Mouse (Mus musculus) midbrain, embryonic 14.5 days (tissue): ENCODE data around the gene Sprn. TPM values are rescaled to one million over a fixed set of nuclear protein-coding genes. Genes with fewer than 3 reads are reported as not detected.
A peak's percentile ranks its signal among the peaks of the same experiment; 100 is the strongest.

Experiments used
- ATAC-seq: fragments of 200-750 bp; cut with Nextera tagmentation; 2 replicates; pipeline ENCODE4 v1.8.0; 2017; ENCODE audit warnings: moderate number of reproducible peaks, moderate library complexity; ENCODE audit not compliant: low FRiP score, low TSS enrichment
- DNase-seq: peaks from one replicate; pipeline ENCODE4 v3.0.0-alpha.2; 2015
- H3K27ac ChIP-seq: fragments of 300-500 bp; sonication (generic); replicated peaks from 2 replicates; pipeline ENCODE4 v1.5.1; 2014; ENCODE audit warnings: mild to moderate bottlenecking, low read depth, low read length, moderate library complexity
- H3K27me3 ChIP-seq: fragments of 300-500 bp; sonication (generic); 2 replicates; pipeline ENCODE4 v1.6.1; 2014; ENCODE audit warnings: low read length, control low read depth, mixed read lengths; ENCODE audit not compliant: control insufficient read depth, insufficient read depth
- H3K36me3 ChIP-seq: fragments of 300-500 bp; sonication (generic); 2 replicates; pipeline ENCODE4 v1.6.1; 2014; ENCODE audit warnings: low read length, control low read depth; ENCODE audit not compliant: control insufficient read depth, insufficient read depth
- H3K4me1 ChIP-seq: fragments of 300-500 bp; sonication (generic); 2 replicates; pipeline ENCODE4 v1.6.1; 2014; ENCODE audit warnings: mild to moderate bottlenecking, antibody characterized with exemption, low read length, control low read depth; ENCODE audit not compliant: control insufficient read depth, insufficient read depth
- H3K4me2 ChIP-seq: fragments of 300-500 bp; sonication (generic); 2 replicates; pipeline ENCODE4 v1.6.1; 2014; ENCODE audit warnings: mild to moderate bottlenecking, low read length, moderate library complexity
- H3K4me3 ChIP-seq: fragments of 300-500 bp; sonication (generic); replicated peaks from 2 replicates; pipeline ENCODE4 v1.5.1; 2014; ENCODE audit warnings: low read depth, low read length
- H3K9ac ChIP-seq: fragments of 300-500 bp; sonication (generic); replicated peaks from 2 replicates; pipeline ENCODE4 v1.6.1; 2014; ENCODE audit warnings: mild to moderate bottlenecking, low read length, moderate library complexity
- H3K9me3 ChIP-seq: fragments of 300-500 bp; sonication (generic); 2 replicates; pipeline ENCODE4 v1.6.1; 2016; ENCODE audit warnings: low read length, control low read depth, mixed read lengths; ENCODE audit not compliant: control insufficient read depth
- WGBS: fragments of 180-500 bp; shearing (Covaris S2); extraction: QIAGEN DNeasy Blood & Tissue Kit; methylation state at CpG from one replicate; pipeline ENCODE4 v1.1.7; 2014; 5-methylcytosine and 5-hydroxymethylcytosine counted together
- polyA plus RNA-seq: library from polyadenylated mRNA; unstranded; fragments of >200 nt; fragmentation: Nextera tagmentation; extraction: Ambion mirVana; gene quantifications from 2 replicates; pipeline ENCODE4 v1.2.1, GENCODE M21; 2014

Gene Sprn
- polyA plus RNA-seq, 1 experiment from 2014 or later = 14.4 TPM

DNA sequence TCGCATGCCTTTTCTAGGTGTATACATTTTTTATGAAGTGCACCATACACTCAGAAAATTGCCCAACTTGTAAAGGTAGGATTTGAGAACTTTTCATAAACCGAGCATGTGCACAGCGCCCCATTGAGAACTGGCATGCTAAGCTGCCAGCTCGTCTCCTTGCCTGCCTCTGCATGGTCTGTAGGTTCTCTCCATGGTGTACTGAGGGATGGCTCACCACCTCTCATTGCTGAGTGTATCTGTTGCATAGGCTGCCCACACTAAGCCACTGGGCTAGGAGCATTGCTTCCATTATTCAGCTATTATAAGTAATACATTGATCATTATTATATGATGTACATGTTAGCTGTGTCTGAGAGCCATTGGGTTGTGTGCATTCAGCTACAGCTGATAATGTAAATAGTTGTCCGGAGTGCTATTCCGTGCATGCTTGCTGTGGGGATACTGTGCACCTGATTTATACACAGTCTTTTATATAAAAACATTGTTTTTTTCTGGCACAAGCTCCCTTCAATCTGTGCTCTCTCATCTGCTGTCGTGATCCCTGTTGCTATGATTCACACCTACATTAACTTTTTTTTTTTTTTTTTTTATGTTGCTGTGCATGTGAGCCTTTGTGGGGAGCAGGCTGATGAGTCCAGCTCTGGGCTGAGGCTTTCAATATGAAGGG is 33.2 kb upstream of the Sprn start:
- no peak overlapping the region for H3K4me2 ChIP-seq
- WGBS = 76% methylated on average over 7 of the region's 7 CpGs
- H3K27me3 ChIP-seq = no peaks in the 10 kb centered on the region
- ATAC-seq = no peak
- DNase-seq = no peak
- H3K36me3 ChIP-seq = no peaks in the 10 kb centered on the region
- no peaks in the 10 kb centered on the region for H3K4me1 ChIP-seq
- H3K9me3 ChIP-seq = no peaks in the 10 kb centered on the region
- no peak overlapping the region for H3K9ac ChIP-seq
- no peak overlapping the region for H3K4me3 ChIP-seq
- H3K27ac ChIP-seq = no peak overlapping the region

DNA sequence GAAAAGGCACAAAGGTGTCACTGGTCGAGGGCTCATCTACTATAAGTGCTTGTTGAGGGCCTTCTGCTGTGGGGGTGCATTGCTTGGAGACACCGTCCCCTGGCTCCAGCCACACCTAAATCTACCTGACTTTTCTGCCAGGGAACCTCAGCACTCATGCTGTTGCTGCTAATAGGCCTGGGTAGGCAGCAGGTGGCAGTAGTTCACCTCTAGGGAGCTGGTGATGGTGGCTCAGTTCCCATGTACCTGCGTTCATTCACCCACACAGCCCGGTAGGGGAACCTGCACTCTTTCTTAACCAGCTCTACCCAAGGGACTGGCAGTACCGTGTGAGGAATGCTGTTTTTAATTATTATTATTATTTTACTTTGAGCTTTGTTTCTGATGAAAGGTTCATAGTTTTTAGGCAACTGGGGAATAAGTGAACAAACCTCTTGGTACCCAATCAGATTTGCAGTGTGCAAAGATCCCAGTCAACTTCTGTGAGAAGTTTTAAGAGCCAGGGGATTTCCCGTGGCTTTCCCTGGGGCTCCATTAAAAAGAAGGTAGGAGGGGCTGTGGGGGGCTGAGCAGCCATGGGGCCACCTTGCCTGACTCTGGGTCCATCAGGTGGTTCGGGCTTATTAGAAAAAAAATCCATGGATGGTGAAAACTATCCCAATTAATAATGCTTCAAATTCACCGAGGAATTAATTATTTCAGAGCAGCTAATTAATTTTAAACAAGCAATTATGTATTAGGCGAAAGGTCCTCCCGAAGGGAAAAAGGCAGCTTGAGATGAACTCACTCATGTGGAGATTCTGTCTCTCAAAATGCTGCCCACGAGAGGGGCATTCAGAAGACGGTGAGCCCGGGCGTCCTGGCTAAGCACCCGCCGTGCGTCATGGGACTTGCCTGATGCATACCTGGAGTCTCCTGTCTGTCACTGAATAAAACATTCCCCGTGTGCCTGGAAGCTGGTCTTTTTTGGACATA is 32.3 kb upstream of the Sprn start:
- Histone ChIP-seq H3K27ac (no peak overlapping the region), H3K4me3 (no peak overlapping the region), H3K9me3 (no peaks in the 10 kb centered on the region), H3K4me1 (no peaks in the 10 kb centered on the region), H3K4me2 (no peak overlapping the region), H3K36me3 (no peaks in the 10 kb centered on the region), H3K27me3 (no peaks in the 10 kb centered on the region), H3K9ac (no peak overlapping the region)
- WGBS = 63% methylated on average over 18 of the region's 18 CpGs
- peak; percentile 28 for DNase-seq
- no peak for ATAC-seq

DNA sequence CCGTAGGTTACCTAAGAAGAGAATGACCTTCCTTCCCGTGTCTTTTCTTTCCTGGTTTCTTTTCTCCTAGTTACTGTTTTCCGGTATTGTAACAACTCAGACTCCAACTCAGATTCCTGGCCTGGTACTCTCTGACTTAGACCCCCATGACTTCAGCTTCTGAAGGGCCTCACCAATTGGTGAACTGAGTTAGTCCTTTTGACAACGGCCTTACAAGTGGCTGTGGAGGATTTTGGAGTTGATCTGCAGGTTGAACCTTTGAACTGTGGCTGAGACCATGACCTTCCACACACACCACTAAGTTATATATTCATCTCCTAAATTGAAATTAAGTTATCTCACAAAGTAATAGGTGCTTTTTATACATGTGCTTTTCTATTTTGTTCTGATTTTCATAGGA is 29.5 kb upstream of the Sprn start:
- H3K36me3 ChIP-seq = no peaks in the 10 kb centered on the region
- H3K9me3 ChIP-seq = no peaks in the 10 kb centered on the region
- ATAC-seq (no peak), DNase-seq (no peak)
- WGBS = 85% methylated on average over 4 of the region's 4 CpGs
- H3K9ac ChIP-seq = no peak overlapping the region
- H3K4me3 ChIP-seq = no peak overlapping the region
- no peak overlapping the region for H3K27ac ChIP-seq
- H3K4me1 ChIP-seq = no peaks in the 10 kb centered on the region
- no peaks in the 10 kb centered on the region for H3K27me3 ChIP-seq
- H3K4me2 ChIP-seq = no peak overlapping the region

DNA sequence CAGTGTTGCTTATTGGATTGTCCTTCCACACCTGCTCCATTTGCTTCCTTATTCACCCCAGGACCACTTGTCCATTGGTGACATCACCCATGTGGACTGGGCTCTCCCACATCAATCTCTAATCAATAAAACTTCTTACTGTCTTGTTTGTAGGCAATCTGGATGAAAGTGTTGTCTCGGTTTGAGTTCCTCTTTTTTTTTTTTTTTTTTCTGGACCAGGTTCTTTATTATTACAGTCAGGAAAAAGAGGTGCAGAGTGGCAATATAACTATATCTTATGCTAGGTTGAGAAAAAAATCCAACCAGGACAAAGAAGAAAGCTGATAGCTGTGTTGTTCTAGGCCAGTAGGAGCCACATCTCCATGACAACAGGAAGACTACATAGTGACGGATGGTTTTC is 26.0 kb upstream of the Sprn start:
- H3K9ac ChIP-seq = no peak overlapping the region
- DNase-seq = no peak
- no peak for ATAC-seq
- no peaks in the 10 kb centered on the region for H3K36me3 ChIP-seq
- H3K4me1 ChIP-seq = no peaks in the 10 kb centered on the region
- no peaks in the 10 kb centered on the region for H3K27me3 ChIP-seq
- no peak overlapping the region for H3K4me3 ChIP-seq
- H3K4me2 ChIP-seq = no peak overlapping the region
- H3K9me3 ChIP-seq = no peaks in the 10 kb centered on the region
- WGBS = 86% methylated on average over 2 of the region's 2 CpGs
- no peak overlapping the region for H3K27ac ChIP-seq

DNA sequence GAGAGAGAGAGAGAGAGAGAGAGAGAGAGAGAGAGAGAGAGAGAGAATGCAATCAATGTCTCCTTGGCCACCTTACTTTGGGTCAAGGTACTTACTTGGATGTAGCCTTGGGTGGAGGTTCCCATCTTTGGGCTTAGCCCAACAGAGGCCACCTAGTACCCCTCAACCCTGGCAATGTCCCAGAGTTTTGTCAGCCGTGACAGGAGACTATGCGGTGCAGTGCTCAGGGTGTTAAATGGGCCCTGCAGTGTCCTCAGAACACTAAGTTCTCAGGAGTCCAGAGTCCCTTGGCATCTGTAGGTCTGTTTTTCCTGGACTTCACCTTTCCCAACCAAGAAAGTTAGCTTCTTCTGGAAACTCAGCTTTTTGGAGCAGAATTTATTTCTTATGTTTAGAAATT is 24.5 kb upstream of the Sprn start:
- 83% methylated on average over 2 of the region's 2 CpGs for WGBS
- Histone ChIP-seq H3K4me3 (no peak overlapping the region), H3K4me2 (no peak overlapping the region), H3K4me1 (no peaks in the 10 kb centered on the region), H3K36me3 (no peaks in the 10 kb centered on the region), H3K9ac (no peak overlapping the region), H3K27me3 (no peaks in the 10 kb centered on the region), H3K27ac (no peak overlapping the region), H3K9me3 (no peaks in the 10 kb centered on the region)
- no peak for ATAC-seq
- no peak for DNase-seq

DNA sequence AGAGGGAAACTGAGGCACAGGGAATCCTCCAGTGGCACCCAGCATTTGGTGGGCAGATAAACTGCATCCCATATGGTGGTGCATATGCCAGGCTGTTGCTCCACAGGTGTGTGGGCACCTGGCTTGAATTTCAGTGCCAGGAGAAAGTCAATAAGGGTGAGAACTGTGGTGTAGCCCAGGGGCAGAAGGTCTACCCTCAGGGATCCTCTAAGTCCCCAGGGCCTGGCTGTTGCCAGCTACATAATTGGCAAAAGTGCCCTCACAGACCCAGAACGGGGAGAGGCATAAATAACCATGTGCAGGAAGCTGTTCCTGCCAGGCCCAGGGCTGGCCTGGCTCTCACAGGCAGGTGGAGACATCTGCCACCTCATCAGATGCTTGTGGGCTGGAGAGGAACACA is 18.3 kb upstream of the Sprn start, which contains the start of gene Olfr523:
Olfr523 (plus strand) TSS at position 282 of the 400 bp plus-strand sequence.
- WGBS = 65% methylated on average over 1 of the region's 1 CpGs
- no peak within 1 kb of the TSS for H3K9ac ChIP-seq
- no peak within 1 kb of the TSS for H3K27ac ChIP-seq
- DNase-seq (no peak), ATAC-seq (no peak)
- H3K9me3 ChIP-seq = no peaks in the 10 kb centered on the region
- H3K36me3 ChIP-seq = no peaks in the 10 kb centered on the region
- no peaks in the 10 kb centered on the region for H3K27me3 ChIP-seq
- H3K4me2 ChIP-seq = no peak within 1 kb of the TSS
- H3K4me3 ChIP-seq = no peak within 1 kb of the TSS
- H3K4me1 ChIP-seq = no peaks in the 10 kb centered on the region

DNA sequence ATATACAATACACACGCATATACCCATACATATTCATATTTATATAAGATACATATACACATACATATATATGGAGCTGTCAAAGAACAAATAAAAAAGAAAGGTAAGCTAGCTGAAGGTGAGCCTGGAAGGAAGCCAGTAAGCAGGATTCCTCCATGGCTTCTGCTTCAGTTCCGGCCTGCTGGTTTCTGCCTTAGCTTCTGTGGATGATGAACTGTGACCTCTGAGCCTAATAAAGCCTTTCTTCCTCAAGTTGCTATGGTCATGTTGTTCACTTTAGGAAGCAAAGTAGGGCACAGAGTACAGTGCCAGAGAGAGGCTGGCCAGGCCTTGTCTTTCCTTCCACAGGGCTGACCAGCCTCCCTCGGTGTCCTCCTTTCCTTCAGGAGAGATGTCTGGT is 16.2 kb upstream of the Sprn start:
- H3K27ac ChIP-seq = no peak overlapping the region
- 97% methylated on average over 3 of the region's 3 CpGs for WGBS

DNA sequence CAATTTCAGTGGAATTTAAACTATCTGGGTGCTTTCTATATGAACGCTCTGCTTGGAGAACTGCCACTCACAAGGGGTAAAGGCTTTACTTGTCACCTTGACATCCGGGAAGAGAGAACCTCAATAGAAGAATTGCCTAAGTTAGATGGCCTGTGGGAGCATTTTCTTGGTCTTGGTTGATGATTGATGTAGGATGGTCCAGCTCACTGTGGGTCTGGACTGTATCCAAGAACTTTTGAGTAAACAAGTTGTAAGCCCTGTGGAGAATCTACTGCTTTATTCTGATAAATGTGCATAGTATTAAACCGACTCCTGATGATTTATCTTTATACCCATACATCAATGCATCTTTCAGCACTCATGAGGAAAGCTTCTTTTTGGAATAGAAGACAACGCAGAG is 14.7 kb upstream of the Sprn start:
- Histone ChIP-seq H3K27ac (no peak overlapping the region), H3K4me3 (no peak overlapping the region), H3K27me3 (no peaks in the 10 kb centered on the region), H3K4me1 (no peaks in the 10 kb centered on the region), H3K9me3 (no peaks in the 10 kb centered on the region), H3K9ac (no peak overlapping the region), H3K36me3 (no peaks in the 10 kb centered on the region), H3K4me2 (no peak overlapping the region)
- DNase-seq (no peak), ATAC-seq (no peak)
- WGBS = 89% methylated on average over 4 of the region's 4 CpGs

More for the DNA sequence above, 16.2 kb upstream of the Sprn start:
- no peak for ATAC-seq
- DNase-seq = no peak
- Histone ChIP-seq H3K36me3 (no peaks in the 10 kb centered on the region), H3K4me3 (no peak overlapping the region), H3K4me1 (no peaks in the 10 kb centered on the region), H3K4me2 (no peak overlapping the region), H3K9me3 (no peaks in the 10 kb centered on the region), H3K27me3 (no peaks in the 10 kb centered on the region), H3K9ac (no peak overlapping the region)
